Mouse (Mus musculus) heart, embryonic 12.5 days (tissue): ENCODE data around the gene Triml2. TPM values are rescaled to one million over a fixed set of nuclear protein-coding genes. Genes with fewer than 3 reads are reported as not detected.

Source experiments
- ATAC-seq: fragments of 200-750 bp; cut with Nextera tagmentation; 2 replicates; pipeline ENCODE4 v1.8.0; 2017; ENCODE audit warnings: moderate TSS enrichment, moderate library complexity; ENCODE audit not compliant: insufficient number of reproducible peaks, low FRiP score
- H3K27ac ChIP-seq: fragments of 300-500 bp; sonication (generic); 2 replicates; pipeline ENCODE4 v1.5.1; 2016; ENCODE audit warnings: mild to moderate bottlenecking, moderate library complexity; ENCODE audit not compliant: poor library complexity, severe bottlenecking
- H3K27me3 ChIP-seq: fragments of 300-500 bp; sonication (generic); replicated peaks from 2 replicates; pipeline ENCODE4 v1.6.1; 2016; ENCODE audit warnings: mild to moderate bottlenecking, moderate library complexity
- H3K36me3 ChIP-seq: fragments of 300-500 bp; sonication (generic); 2 replicates; pipeline ENCODE4 v1.6.1; 2016; ENCODE audit warnings: mild to moderate bottlenecking, moderate library complexity
- H3K4me1 ChIP-seq: fragments of 300-500 bp; sonication (generic); replicated peaks from 2 replicates; pipeline ENCODE4 v1.6.1; 2016; ENCODE audit warnings: mild to moderate bottlenecking
- H3K4me2 ChIP-seq: fragments of 300-500 bp; sonication (generic); 2 replicates; pipeline ENCODE4 v1.6.1; 2016; ENCODE audit warnings: mild to moderate bottlenecking, moderate library complexity
- H3K4me3 ChIP-seq: fragments of 300-500 bp; sonication (generic); 2 replicates; pipeline ENCODE4 v1.5.1; 2016; ENCODE audit warnings: mild to moderate bottlenecking
- H3K9ac ChIP-seq: fragments of 300-500 bp; sonication (generic); 2 replicates; pipeline ENCODE4 v1.6.1; 2016; ENCODE audit warnings: mild to moderate bottlenecking, moderate library complexity
- H3K9me3 ChIP-seq: fragments of 300-500 bp; sonication (generic); replicated peaks from 2 replicates; pipeline ENCODE4 v1.6.1; 2016; ENCODE audit warnings: mild to moderate bottlenecking, moderate library complexity
- WGBS: fragments of 180-500 bp; shearing (Covaris S2); methylation state at CpG from one replicate; pipeline ENCODE4 v1.1.7; 2016; 5-methylcytosine and 5-hydroxymethylcytosine counted together
- polyA plus RNA-seq: library from polyadenylated mRNA; unstranded; fragments of >200 nt; fragmentation: Nextera tagmentation; extraction: Ambion mirVana; gene quantifications from 2 replicates; pipeline ENCODE4 v1.2.1, GENCODE M21; 2016

The Triml2 gene
- 0.11 TPM in 1 of 2 replicates, not detected in the other for polyA plus RNA-seq

DNA sequence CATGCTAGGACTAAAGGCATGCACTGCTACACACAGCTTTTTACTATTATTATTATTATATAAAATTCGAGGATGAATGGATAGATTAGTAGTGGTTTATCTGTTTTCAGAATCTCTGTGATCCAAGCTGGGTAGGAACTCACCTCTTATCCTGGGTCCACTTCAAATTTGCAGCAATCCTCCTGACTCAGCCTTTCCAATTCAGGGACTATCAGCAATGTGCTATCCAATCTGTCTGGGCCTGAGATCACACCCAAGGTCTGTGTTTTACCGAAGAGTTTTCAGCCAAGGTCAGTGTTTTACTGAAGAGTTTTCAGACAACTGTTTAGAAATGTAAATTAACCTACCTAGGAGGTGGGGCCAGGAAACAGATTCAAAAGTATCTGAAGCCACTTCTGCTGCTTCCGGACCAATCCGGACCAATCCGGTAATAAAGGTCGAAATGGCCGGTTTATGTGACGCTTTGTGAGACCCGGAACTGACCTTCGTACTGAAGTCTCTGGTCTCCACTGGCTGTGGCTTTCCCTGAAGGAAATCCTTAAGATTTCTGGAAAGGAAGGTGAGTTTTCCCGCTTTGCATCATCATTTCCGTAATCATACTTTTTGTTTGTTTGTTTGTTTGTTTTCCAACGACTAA, at the start of gene Triml2:
Gene Triml2, plus strand, starts transcription at position 488 of the 637 bp plus-strand sequence.
- H3K27ac ChIP-seq, result peak within 1 kb of the TSS; percentile 70; the same call in 1 of the 2 replicates
- 0 out of 2 replicates have a peak, but pooled peaks cover 5% of the 10 kb centered on the region for H3K4me1 ChIP-seq
- no peak within 1 kb of the TSS for H3K4me3 ChIP-seq
- H3K9ac ChIP-seq, result no peak within 1 kb of the TSS
- WGBS, result 85% methylated on average over 13 of the region's 13 CpGs
- peaks cover 6% of the 10 kb centered on the region for H3K9me3 ChIP-seq
- H3K36me3 ChIP-seq, result no peaks in the 10 kb centered on the region
- H3K4me2 ChIP-seq, result no peak within 1 kb of the TSS
- no peaks in the 10 kb centered on the region for H3K27me3 ChIP-seq
- ATAC-seq, result no peak

DNA sequence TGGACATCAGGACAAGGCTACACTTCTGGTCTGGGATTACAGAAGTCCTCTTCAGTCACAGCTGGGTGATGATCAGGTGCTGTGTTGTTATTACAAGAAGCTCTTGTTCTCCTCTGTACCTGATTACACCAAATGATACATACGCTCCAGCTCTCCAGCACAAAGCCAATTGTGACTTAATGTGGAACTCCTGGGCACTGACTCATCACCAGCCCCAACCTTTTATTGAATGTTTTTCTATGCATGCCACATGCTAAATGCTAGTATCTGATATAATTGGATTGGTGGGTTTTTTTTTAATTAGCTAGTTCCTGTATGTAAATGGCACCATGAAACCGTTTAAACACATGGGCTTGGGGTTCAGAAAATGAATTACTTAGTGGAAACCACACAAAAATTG, 39.0 kb upstream of the Triml2 start, which contains the start of gene Triml1:
Gene Triml1, minus strand, starts transcription at position 101 of the 400 bp plus-strand sequence.
- Histone ChIP-seq H3K4me1 (no peaks in the 10 kb centered on the region), H3K9me3 (no peaks in the 10 kb centered on the region), H3K4me3 (no peak within 1 kb of the TSS), H3K4me2 (no peak within 1 kb of the TSS), H3K36me3 (no peaks in the 10 kb centered on the region), H3K9ac (no peak within 1 kb of the TSS), H3K27ac (no peak within 1 kb of the TSS), H3K27me3 (no peaks in the 10 kb centered on the region)
- 82% methylated on average over 2 of the region's 2 CpGs for WGBS
- ATAC-seq, result no peak

DNA sequence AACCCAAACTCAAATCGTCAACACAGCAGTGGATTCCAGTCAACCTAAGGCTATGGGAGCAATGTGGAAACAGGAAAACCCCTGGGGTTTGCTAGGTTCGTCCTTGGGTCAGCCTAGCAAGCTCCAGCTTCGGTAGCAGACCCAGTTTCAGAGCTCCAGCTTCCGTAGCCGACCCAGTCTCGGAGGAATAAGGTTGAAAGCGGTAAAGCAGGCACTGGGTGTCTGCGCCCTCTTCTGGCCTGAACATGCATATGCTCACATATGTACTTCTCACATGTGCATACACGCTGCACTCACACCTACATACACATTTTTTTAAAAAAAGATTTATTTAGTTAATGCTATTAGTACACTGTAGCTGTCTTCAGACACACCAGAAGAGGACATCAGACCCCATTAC, 31.0 kb upstream of the Triml2 start:
- Histone ChIP-seq H3K27me3 (no peaks in the 10 kb centered on the region), H3K9ac (no peak overlapping the region), H3K9me3 (no peaks in the 10 kb centered on the region), H3K4me3 (no peak overlapping the region), H3K36me3 (no peaks in the 10 kb centered on the region), H3K27ac (no peak overlapping the region), H3K4me1 (no peaks in the 10 kb centered on the region), H3K4me2 (no peak overlapping the region)
- 85% methylated on average over 9 of the region's 9 CpGs for WGBS
- no peak for ATAC-seq

- Histone ChIP-seq H3K27ac (no peak overlapping the region), H3K36me3 (no peaks in the 10 kb centered on the region), H3K4me2 (no peak overlapping the region), H3K27me3 (no peaks in the 10 kb centered on the region), H3K4me3 (no peak overlapping the region), H3K9ac (no peak overlapping the region), H3K4me1 (no peaks in the 10 kb centered on the region), H3K9me3 (no peaks in the 10 kb centered on the region)
- no peak for ATAC-seq
- 72% methylated on average over 11 of the region's 11 CpGs for WGBS
Observed at GRCm38 (mm10) chr8:43163255-43163654, 17.1 kb upstream of the Triml2 start.

DNA sequence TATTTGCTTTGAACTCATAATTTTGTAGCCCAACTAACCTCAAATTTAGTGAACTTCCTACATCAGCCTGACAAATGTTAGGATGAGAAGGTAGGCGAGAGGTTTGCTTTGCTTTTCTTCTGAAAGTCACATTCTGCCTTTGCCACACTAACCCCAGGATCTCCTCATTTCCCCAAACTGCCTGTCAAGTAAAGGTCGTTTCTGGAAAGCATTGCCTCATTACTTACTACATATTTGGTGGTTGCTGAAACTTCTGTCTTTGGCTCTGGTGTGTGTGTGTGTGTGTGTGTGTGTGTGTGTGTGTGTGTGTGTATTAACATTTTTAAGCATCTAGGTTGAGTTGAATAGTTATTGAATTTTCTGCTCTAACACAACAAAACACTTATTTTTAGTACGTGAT, 15.9 kb upstream of the Triml2 start:
- Histone ChIP-seq H3K27ac (no peak overlapping the region), H3K27me3 (no peaks in the 10 kb centered on the region), H3K4me3 (no peak overlapping the region), H3K9me3 (no peaks in the 10 kb centered on the region), H3K4me2 (no peak overlapping the region), H3K4me1 (no peaks in the 10 kb centered on the region), H3K36me3 (no peaks in the 10 kb centered on the region), H3K9ac (no peak overlapping the region)
- WGBS, result 79% methylated on average over 3 of the region's 3 CpGs
- ATAC-seq, result no peak

DNA sequence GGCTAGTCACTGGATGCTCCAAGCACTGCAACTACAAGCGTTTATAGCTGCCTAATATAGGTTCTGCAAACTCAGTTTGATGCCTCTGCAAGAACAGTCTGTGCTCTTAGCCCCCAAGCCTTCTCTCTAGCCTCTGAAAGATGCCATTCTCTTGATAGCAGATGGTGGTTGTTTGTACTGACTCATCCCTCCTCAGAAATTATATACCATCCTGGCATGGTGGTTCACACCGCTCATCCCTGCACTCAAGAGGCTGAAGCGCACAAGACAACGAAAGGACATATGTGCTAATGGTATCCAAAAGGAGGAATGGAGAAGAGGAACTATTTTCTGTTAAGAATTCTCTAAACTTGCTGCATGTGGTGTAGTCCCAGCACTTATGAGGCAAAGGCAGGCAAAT, 12.3 kb upstream of the Triml2 start:
- ATAC-seq, result no peak
- Histone ChIP-seq H3K4me1 (no peaks in the 10 kb centered on the region), H3K27ac (no peak overlapping the region), H3K4me3 (no peak overlapping the region), H3K4me2 (no peak overlapping the region), H3K9ac (no peak overlapping the region), H3K36me3 (no peaks in the 10 kb centered on the region), H3K27me3 (no peaks in the 10 kb centered on the region), H3K9me3 (no peaks in the 10 kb centered on the region)
- WGBS, result 83% methylated on average over 4 of the region's 4 CpGs

GRCm38 (mm10) chr8:43169249-43169755, 11.0 kb upstream of the Triml2 start:
- H3K36me3 ChIP-seq, result no peaks in the 10 kb centered on the region
- ATAC-seq, result no peak
- no peak overlapping the region for H3K27ac ChIP-seq
- H3K9ac ChIP-seq, result no peak overlapping the region
- H3K4me2 ChIP-seq, result no peak overlapping the region
- 83% methylated on average over 6 of the region's 6 CpGs for WGBS
- H3K4me1 ChIP-seq, result no peaks in the 10 kb centered on the region
- H3K27me3 ChIP-seq, result no peaks in the 10 kb centered on the region
- no peak overlapping the region for H3K4me3 ChIP-seq
- no peaks in the 10 kb centered on the region for H3K9me3 ChIP-seq

- H3K27me3 ChIP-seq, result no peaks in the 10 kb centered on the region
- no peak overlapping the region for H3K4me3 ChIP-seq
- H3K27ac ChIP-seq, result no peak overlapping the region
- 0 out of 2 replicates have a peak, but pooled peaks cover 5% of the 10 kb centered on the region for H3K4me1 ChIP-seq
- no peak for ATAC-seq
- H3K4me2 ChIP-seq, result no peak overlapping the region
- 79% methylated on average over 6 of the region's 6 CpGs for WGBS
- no peaks in the 10 kb centered on the region for H3K36me3 ChIP-seq
- peaks cover 6% of the 10 kb centered on the region for H3K9me3 ChIP-seq
- H3K9ac ChIP-seq, result no peak overlapping the region
Observed at GRCm38 (mm10) chr8:43176766-43177486, 3.4 kb upstream of the Triml2 start.

GRCm38 (mm10) chr8:43178263-43178662, 2.1 kb upstream of the Triml2 start:
- WGBS, result 56% methylated on average over 3 of the region's 3 CpGs
- Histone ChIP-seq H3K4me2 (no peak overlapping the region), H3K9ac (no peak overlapping the region), H3K27ac (no peak overlapping the region), H3K27me3 (no peaks in the 10 kb centered on the region), H3K4me1 (0 out of 2 replicates have a peak, but pooled peaks cover 5% of the 10 kb centered on the region), H3K36me3 (no peaks in the 10 kb centered on the region), H3K4me3 (no peak overlapping the region), H3K9me3 (peaks cover 6% of the 10 kb centered on the region)
- ATAC-seq, result no peak

DNA sequence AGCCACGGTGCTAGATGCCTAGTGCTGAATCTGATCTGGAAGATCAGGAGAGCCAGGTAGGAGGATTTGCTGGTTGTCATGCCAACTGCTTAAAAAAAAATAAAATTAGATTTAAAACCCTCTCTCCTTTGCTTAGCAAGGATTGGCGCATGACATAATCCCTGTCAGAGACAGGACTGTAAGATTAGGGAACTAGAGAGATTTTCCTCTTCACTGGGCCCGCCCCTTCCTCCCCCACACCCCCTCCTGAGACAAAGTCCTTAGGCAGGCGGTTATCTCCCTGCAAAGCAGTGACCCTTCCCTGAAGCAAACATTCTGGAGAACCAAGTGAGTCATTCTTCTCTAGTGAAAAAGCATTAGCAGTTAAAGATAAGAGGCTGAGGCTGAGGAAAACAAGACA, 1.2 kb upstream of the Triml2 start:
- 9% methylated on average over 4 of the region's 4 CpGs for WGBS
- no peak overlapping the region for H3K9ac ChIP-seq
- no peaks in the 10 kb centered on the region for H3K27me3 ChIP-seq
- H3K27ac ChIP-seq, result peak overlapping the region; percentile 44; the same call in 1 of the 2 replicates
- no peak overlapping the region for H3K4me2 ChIP-seq
- peaks cover 6% of the 10 kb centered on the region for H3K9me3 ChIP-seq
- 0 out of 2 replicates have a peak, but pooled peaks cover 5% of the 10 kb centered on the region for H3K4me1 ChIP-seq
- H3K4me3 ChIP-seq, result no peak overlapping the region
- no peaks in the 10 kb centered on the region for H3K36me3 ChIP-seq
- peak; percentile 88 for ATAC-seq

DNA sequence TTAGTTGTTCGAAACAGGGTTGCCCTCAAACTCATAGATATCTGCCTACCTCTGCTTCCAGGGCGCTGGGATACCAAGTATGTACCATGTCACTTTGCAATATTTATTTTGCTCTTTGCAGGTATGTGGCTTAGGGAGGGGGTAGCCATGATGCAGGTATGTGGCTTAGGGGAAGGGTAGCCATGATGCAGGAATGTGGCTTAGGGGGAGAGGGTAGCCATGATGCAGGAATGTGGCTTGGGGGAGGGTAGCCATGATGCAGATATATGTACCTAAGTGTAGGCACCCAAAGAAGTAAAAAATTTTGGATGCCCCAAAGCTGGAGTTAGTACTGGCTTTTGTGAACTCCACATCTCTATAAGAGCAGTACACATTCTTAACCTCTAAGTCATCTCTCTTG, 1.9 kb downstream of the Triml2 start:
- Histone ChIP-seq H3K9ac (no peak overlapping the region), H3K27me3 (no peaks in the 10 kb centered on the region), H3K36me3 (no peaks in the 10 kb centered on the region), H3K27ac (no peak overlapping the region), H3K4me3 (no peak overlapping the region), H3K4me2 (no peak overlapping the region), H3K4me1 (0 out of 2 replicates have a peak, but pooled peaks cover 5% of the 10 kb centered on the region), H3K9me3 (peaks cover 6% of the 10 kb centered on the region)
- WGBS, result 85% methylated on average over 2 of the region's 2 CpGs
- ATAC-seq, result no peak
